Mouse (Mus musculus) lung, postnatal 0 days (tissue): ENCODE results near the gene Sgms1.

Experiments used
- CTCF ChIP-seq: IDR thresholded peaks from 2 replicates; pipeline ENCODE4 v1.5.1; 2016; ENCODE audit warnings: antibody characterized with exemption, mild to moderate bottlenecking
- EP300 ChIP-seq: IDR thresholded peaks from 2 replicates; pipeline ENCODE4 v1.6.1; 2016; ENCODE audit warnings: antibody characterized with exemption, mild to moderate bottlenecking, control low read depth

DNA sequence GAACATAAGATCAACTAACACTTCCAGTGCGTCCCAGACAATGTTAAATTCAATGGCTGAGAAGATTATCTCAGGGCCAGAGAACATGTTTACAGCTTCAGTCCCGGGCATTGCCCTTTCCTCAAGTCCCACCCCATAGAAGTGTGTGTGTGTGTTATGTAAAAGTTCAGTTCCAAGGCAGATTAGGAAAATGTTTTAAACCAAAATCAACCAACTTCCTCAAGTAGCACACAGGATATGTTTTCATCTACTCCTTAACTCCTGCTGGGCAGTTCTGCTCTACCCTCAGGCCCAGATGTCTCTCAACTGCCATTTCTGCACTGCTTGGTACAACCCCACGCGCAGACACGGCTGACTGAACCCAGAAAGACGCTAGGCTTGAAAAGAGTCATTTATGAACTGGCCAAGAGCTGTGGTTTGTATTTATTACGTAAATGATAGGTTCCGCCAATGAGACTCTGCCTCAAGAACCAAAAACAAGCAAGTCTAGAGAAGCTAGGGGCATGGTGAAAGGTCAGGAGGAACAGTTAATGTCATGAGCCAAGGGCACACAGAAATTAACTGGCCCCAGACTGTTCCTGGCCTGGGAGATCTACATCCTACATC lies 134.7 kb downstream of the Sgms1 start:
- TF ChIP-seq CTCF (no peak), EP300 (peak; percentile 96)
